Mouse (Mus musculus) olfactory bulb, adult 2 months (tissue): Measurements from ENCODE around the gene Zbbx.

Source experiments
- CTCF ChIP-seq: fragments of 200-500 bp; IDR thresholded peaks from 2 replicates; pipeline ENCODE4 v1.5.1; 2012; ENCODE audit warnings: low read depth, mild to moderate bottlenecking, low read length, moderate library complexity; ENCODE audit not compliant: insufficient read depth
- POLR2A ChIP-seq: fragments of 200-500 bp; IDR thresholded peaks from 2 replicates; pipeline ENCODE4 v1.6.1; 2012; ENCODE audit warnings: mild to moderate bottlenecking, low read depth, low read length, moderate library complexity; ENCODE audit not compliant: insufficient read depth

- TF ChIP-seq CTCF (no peak), POLR2A (no peak)
Measured at GRCm38 (mm10) chr3:75009701-75010100, 155.1 kb downstream of the Zbbx start.
